Mouse (Mus musculus): ENCODE measurements at regions not wholly inside any gene's neighbourhood (a gene's known extent, or its start where the extent isn't known, plus 50 kb on each side); places are given as distances from the start of the nearest gene placed in this dataset.
"Not testable (repeated sequence)": the region's sequence is repeated elsewhere in the genome, so short reads cannot be mapped to it uniquely, and the experiment has no call there.

- no peaks in the 10 kb centered on the region for H3K36me3 ChIP-seq (ENCODE audit: control insufficient read depth, insufficient read depth, low read length)
- H3K4me3 ChIP-seq (ENCODE audit: control insufficient read depth, low read depth, low read length): no peak overlapping the region
- H3K4me1 ChIP-seq (ENCODE audit: control insufficient read depth, insufficient read depth, low read length): no peaks in the 10 kb centered on the region
- H3K27me3 ChIP-seq (ENCODE audit: control insufficient read depth, insufficient read depth, low read length): no peaks in the 10 kb centered on the region
- no peak overlapping the region for H3K27ac ChIP-seq (ENCODE audit: control insufficient read depth, insufficient read depth, low read depth, low read length)
- TF ChIP-seq CTCF (IDR thresholded peaks at IDR 0.05; ENCODE audit: control insufficient read depth, insufficient read depth, insufficient replicate concordance, low read depth, low read length): no peak
- TF ChIP-seq POLR2A (IDR thresholded peaks at IDR 0.05; ENCODE audit: control insufficient read depth, low read depth, low read length): no peak
Measured at GRCm38 (mm10) chr6:68835186-68835585, 1299.6 kb upstream of the Tacstd2 start.

DNA sequence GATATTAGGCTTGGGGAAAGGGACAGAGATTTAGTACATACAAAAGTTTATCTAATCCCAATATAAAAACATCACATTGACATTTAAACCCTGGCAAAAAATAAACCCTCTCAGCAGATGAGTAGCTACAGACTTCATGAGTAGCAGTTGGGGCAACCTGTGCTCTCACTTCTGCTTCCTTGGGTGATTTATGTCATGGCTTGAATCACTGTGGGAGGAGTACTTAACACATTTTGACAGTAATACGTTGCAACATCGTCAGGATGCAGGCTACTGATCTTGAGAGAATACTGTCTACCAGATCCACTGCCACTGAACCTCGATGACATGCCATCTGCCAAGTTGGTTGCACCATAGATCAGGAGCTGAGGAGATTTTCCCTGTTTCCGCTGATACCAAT is 1299.0 kb upstream of the Tacstd2 start:
- no peaks in the 10 kb centered on the region for H3K27me3 ChIP-seq (ENCODE audit: control insufficient read depth, insufficient read depth, low read length)
- H3K36me3 ChIP-seq (ENCODE audit: control insufficient read depth, insufficient read depth, low read length): no peaks in the 10 kb centered on the region
- no peak overlapping the region for H3K4me3 ChIP-seq (ENCODE audit: control insufficient read depth, low read depth, low read length)
- TF ChIP-seq POLR2A (IDR thresholded peaks at IDR 0.05; ENCODE audit: control insufficient read depth, low read depth, low read length) (no peak), CTCF (IDR thresholded peaks at IDR 0.05; ENCODE audit: control insufficient read depth, insufficient read depth, insufficient replicate concordance, low read depth, low read length) (no peak)
- H3K27ac ChIP-seq (ENCODE audit: control insufficient read depth, insufficient read depth, low read depth, low read length): no peak overlapping the region
- no peaks in the 10 kb centered on the region for H3K4me1 ChIP-seq (ENCODE audit: control insufficient read depth, insufficient read depth, low read length)

GRCm38 (mm10) chr6:68828460-68828859 is 1292.9 kb upstream of the Tacstd2 start:
- not testable (repeated sequence) for H3K27ac ChIP-seq (ENCODE audit: control insufficient read depth, insufficient read depth, low read depth, low read length); H3K36me3 ChIP-seq (ENCODE audit: control insufficient read depth, insufficient read depth, low read length); H3K4me1 ChIP-seq (ENCODE audit: control insufficient read depth, insufficient read depth, low read length); H3K27me3 ChIP-seq (ENCODE audit: control insufficient read depth, insufficient read depth, low read length); H3K4me3 ChIP-seq (ENCODE audit: control insufficient read depth, low read depth, low read length)

- Histone ChIP-seq H3K4me3 (ENCODE audit: control insufficient read depth, low read depth, low read length) (no peak overlapping the region), H3K27me3 (ENCODE audit: control insufficient read depth, insufficient read depth, low read length) (no peaks in the 10 kb centered on the region), H3K36me3 (ENCODE audit: control insufficient read depth, insufficient read depth, low read length) (no peaks in the 10 kb centered on the region), H3K4me1 (ENCODE audit: control insufficient read depth, insufficient read depth, low read length) (no peaks in the 10 kb centered on the region), H3K27ac (ENCODE audit: control insufficient read depth, insufficient read depth, low read depth, low read length) (no peak overlapping the region)
- no peak for TF ChIP-seq CTCF (IDR thresholded peaks at IDR 0.05; ENCODE audit: control insufficient read depth, insufficient read depth, insufficient replicate concordance, low read depth, low read length)
- TF ChIP-seq POLR2A (IDR thresholded peaks at IDR 0.05; ENCODE audit: control insufficient read depth, low read depth, low read length): no peak
Measured at GRCm38 (mm10) chr6:68813346-68813745, 1277.8 kb upstream of the Tacstd2 start.

DNA sequence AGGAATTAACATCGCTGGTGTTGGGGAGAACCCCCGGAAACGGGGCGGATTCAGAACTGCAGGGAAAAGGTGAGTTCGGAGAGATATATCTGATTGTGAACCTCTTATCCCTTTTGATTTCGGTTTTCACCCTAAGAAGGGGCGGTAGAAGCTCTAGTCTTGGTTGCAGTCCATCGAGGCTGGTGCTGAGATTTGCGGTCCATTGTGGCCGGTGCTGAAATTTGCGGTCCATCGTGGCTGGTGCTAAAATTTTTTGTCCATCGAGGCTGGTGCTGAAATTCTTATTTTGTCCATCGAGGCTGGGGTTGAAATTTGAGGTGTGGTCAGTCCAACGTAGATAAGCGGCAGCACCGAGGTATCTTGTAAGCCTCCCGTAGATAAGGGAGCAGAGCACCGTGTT is 1263.6 kb upstream of the Tacstd2 start:
- peak overlapping the region; percentile 27; the same call in 1 of the 2 replicates for H3K4me3 ChIP-seq (ENCODE audit: control insufficient read depth, low read depth, low read length)
- not testable (repeated sequence) for H3K4me1 ChIP-seq (ENCODE audit: control insufficient read depth, insufficient read depth, low read length); H3K27me3 ChIP-seq (ENCODE audit: control insufficient read depth, insufficient read depth, low read length); H3K36me3 ChIP-seq (ENCODE audit: control insufficient read depth, insufficient read depth, low read length); H3K27ac ChIP-seq (ENCODE audit: control insufficient read depth, insufficient read depth, low read depth, low read length)

DNA sequence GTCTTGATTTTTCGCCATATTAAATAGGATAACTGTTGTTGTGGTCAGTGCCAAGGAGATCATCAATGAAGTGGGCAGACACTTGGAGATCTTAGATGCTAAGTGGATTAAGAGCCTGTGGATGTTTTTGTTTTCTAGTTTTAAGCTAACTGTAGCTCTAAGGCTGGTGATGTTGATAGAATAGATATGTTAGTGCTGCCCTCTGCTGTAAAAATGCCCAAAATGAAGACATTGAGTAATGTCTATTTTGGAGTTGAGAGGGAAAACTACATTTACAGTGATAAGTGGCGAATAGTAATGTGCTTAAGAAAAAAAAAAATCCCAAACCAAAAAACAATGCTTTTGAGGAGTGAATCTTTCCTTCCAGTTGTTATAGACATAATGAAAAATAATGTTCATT is 1235.9 kb upstream of the Tacstd2 start:
- Histone ChIP-seq H3K27me3 (ENCODE audit: control insufficient read depth, insufficient read depth, low read length) (no peaks in the 10 kb centered on the region), H3K4me1 (ENCODE audit: control insufficient read depth, insufficient read depth, low read length) (no peaks in the 10 kb centered on the region), H3K27ac (ENCODE audit: control insufficient read depth, insufficient read depth, low read depth, low read length) (no peak overlapping the region), H3K36me3 (ENCODE audit: control insufficient read depth, insufficient read depth, low read length) (no peaks in the 10 kb centered on the region), H3K4me3 (ENCODE audit: control insufficient read depth, low read depth, low read length) (no peak overlapping the region)
- TF ChIP-seq POLR2A (IDR thresholded peaks at IDR 0.05; ENCODE audit: control insufficient read depth, low read depth, low read length) (no peak), CTCF (IDR thresholded peaks at IDR 0.05; ENCODE audit: control insufficient read depth, insufficient read depth, insufficient replicate concordance, low read depth, low read length) (no peak)

DNA sequence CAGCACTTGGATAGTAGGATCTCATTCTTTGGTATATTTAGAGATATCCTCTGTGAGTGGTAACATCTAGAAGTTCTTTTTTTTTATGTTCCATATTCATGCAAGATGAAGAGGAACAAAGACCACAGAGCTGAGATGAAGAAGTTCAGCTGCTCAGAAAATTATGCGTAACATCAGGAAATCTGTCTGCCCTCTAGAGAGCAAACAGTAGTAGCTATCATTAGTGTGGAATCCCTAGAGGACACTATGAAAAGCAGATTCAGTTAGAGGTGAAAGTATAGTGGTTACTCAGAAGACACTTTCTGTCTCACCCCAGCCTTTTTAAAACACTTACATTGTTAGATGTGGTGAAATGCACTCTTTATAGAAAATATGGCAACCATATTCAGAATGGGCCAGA is 1214.9 kb upstream of the Tacstd2 start:
- TF ChIP-seq POLR2A (IDR thresholded peaks at IDR 0.05; ENCODE audit: control insufficient read depth, low read depth, low read length): no peak
- TF ChIP-seq CTCF (IDR thresholded peaks at IDR 0.05; ENCODE audit: control insufficient read depth, insufficient read depth, insufficient replicate concordance, low read depth, low read length): no peak
- Histone ChIP-seq H3K27me3 (ENCODE audit: control insufficient read depth, insufficient read depth, low read length) (no peaks in the 10 kb centered on the region), H3K27ac (ENCODE audit: control insufficient read depth, insufficient read depth, low read depth, low read length) (no peak overlapping the region), H3K4me1 (ENCODE audit: control insufficient read depth, insufficient read depth, low read length) (no peaks in the 10 kb centered on the region), H3K36me3 (ENCODE audit: control insufficient read depth, insufficient read depth, low read length) (no peaks in the 10 kb centered on the region), H3K4me3 (ENCODE audit: control insufficient read depth, low read depth, low read length) (no peak overlapping the region)

DNA sequence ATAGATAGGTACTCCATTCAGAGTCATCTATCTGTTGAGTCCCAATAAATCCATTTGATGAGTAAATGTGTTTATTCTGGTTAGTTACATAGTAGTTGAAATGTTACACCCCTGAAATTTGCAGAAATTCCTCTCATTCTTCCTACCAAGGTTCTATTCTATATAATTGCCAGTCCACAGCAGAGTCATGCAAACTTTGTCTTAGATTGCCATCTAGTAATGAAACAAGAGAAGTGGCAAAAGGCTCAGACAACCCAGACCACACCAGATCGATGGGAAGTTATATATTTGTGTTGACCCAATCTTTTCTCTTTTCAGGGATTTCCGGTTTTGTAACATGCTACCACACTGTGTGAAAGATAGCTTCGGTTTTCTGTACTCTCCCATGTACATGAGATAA is 1214.1 kb upstream of the Tacstd2 start:
- no peaks in the 10 kb centered on the region for H3K4me1 ChIP-seq (ENCODE audit: control insufficient read depth, insufficient read depth, low read length)
- H3K4me3 ChIP-seq (ENCODE audit: control insufficient read depth, low read depth, low read length): no peak overlapping the region
- H3K27ac ChIP-seq (ENCODE audit: control insufficient read depth, insufficient read depth, low read depth, low read length): no peak overlapping the region
- H3K27me3 ChIP-seq (ENCODE audit: control insufficient read depth, insufficient read depth, low read length): no peaks in the 10 kb centered on the region
- TF ChIP-seq CTCF (IDR thresholded peaks at IDR 0.05; ENCODE audit: control insufficient read depth, insufficient read depth, insufficient replicate concordance, low read depth, low read length) (no peak), POLR2A (IDR thresholded peaks at IDR 0.05; ENCODE audit: control insufficient read depth, low read depth, low read length) (no peak)
- H3K36me3 ChIP-seq (ENCODE audit: control insufficient read depth, insufficient read depth, low read length): no peaks in the 10 kb centered on the region
